Mouse (Mus musculus): ENCODE data around the gene Slc1a4. TPM values are rescaled to one million over a fixed set of nuclear protein-coding genes. Genes with fewer than 3 reads are reported as not detected.

The Slc1a4 gene
- total RNA-seq, 1 experiment from 2014 or later = 1.9 TPM

DNA sequence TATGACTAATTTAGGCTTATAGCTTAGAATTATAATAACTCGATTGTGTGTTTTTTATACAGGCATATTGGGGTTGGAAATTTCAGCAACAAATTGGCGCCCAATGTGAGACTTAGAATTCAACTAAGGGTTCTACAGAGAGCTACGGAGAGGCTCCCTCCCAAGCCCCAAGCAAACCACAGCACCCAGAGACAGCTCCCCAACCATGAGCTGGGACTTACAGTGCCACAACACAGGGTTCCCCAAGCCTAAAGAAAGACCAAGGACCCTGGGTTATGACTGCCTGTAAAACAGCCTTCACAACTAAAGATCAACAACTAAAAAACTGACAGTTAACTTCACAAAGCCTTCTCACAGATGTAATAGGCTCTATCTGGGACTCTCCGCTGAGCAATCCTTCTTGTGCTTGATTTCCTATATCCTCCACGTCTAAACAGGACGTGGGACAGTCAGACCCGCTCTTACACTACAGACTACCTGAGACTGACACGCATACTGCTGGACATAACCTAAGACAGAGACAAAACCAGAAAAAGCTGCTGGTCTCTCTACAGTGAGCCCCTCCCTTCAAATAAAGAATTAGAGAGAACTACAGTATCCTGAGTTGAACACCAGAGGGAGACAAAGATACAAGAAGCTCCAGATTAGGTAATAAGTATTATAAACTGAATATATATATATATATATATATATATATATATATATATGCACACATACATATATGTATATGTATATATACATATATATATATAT is 69.7 kb downstream of the Slc1a4 start:
- peak; percentile 84 for ATAC-seq (replicated peaks; ENCODE audit: low read depth, poor library complexity, severe bottlenecking)

DNA sequence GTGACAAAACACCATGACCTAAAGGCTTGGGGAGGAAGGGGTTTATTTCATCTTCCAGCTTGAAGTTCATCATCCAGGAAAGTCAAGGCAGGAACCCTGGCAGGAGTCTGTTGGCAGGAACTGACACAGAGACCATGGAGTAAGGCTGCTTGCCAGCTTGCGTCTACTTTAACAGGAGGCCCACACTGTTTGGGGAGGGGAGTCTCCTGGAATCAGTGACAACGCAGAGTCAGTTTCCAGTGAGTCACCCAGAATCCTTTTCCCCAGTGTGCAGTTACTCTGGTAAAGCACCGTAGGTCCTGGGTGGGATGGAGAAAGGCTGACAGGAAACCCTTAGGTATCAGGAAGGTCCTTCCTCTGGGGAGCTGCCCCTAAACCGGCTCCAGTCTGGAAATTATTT is 77.7 kb downstream of the Slc1a4 start:
- no peak for ATAC-seq (replicated peaks; ENCODE audit: low read depth, poor library complexity, severe bottlenecking)

GRCm38 (mm10) chr11:20253088-20253487 is 79.4 kb downstream of the Slc1a4 start:
- ATAC-seq (replicated peaks; ENCODE audit: low read depth, poor library complexity, severe bottlenecking) = no peak

Other genes starting within 250 kb of the Slc1a4 start
- gene Actr2, start 219.8 kb downstream of the Slc1a4 start, total RNA-seq (2017) = 234 and 249 TPM in 2 replicates
- 76.4 and 95.4 TPM in 2 replicates for gene Rab1a, start 131.3 kb downstream of the Slc1a4 start, total RNA-seq (2017)
- gene Cep68, start 83.3 kb downstream of the Slc1a4 start, total RNA-seq (2017) = 33.4 and 46.1 TPM in 2 replicates
- gene Sertad2, start 210.5 kb upstream of the Slc1a4 start, total RNA-seq (2017) = 11.8 and 12.6 TPM in 2 replicates